Comparison of ENCODE assay signal across 16 mouse cellular contexts in genomic region chr11:86603719-86604118, GRCm38 (mm10). TPM values are rescaled to one million over a fixed set of nuclear protein-coding genes. Genes with fewer than 3 reads are reported as not detected.
DNase-seq lines count a peak whose midpoint lies in the region; ATAC-seq and TF ChIP-seq lines count a peak whose summit lies in the region.
"Had no signal": no experiment of that assay in that cellular context is flagged by ENCODE, and none has a peak within 500 bp of the region (broad histone marks: within the 10 kb centered on the region; RNA-seq: fewer than 3 reads in every experiment).

No protein-coding gene starts in this region.

- H3K9ac ChIP-seq in heart, postnatal 0 days (replicated peaks; ENCODE audit: low read depth, low read length): no peak overlapping the region
- no peak overlapping the region for H3K9ac ChIP-seq in heart, embryonic 12.5 days
- H3K9ac ChIP-seq in liver, postnatal 0 days (replicated peaks): no peak overlapping the region
- H3K9ac ChIP-seq in hindbrain, embryonic 16.5 days (ENCODE audit: low read depth, low read length): no peak overlapping the region
- H3K9ac ChIP-seq: embryonic facial prominence, embryonic 12.5 days; forebrain, embryonic 12.5 days had no signal

- no peak for TF ChIP-seq EP300 in heart, postnatal 0 days (IDR thresholded peaks at IDR 0.05; ENCODE audit: low read depth)
- peak; percentile 82 for TF ChIP-seq EP300 in liver, postnatal 0 days (IDR thresholded peaks at IDR 0.05; ENCODE audit: low read depth)

- WGBS in heart, postnatal 0 days: 90% methylated on average over 1 of the region's 1 CpGs
- 77% methylated on average over 1 of the region's 1 CpGs for WGBS in heart, embryonic 12.5 days
- 78% methylated on average over 1 of the region's 1 CpGs for WGBS in spleen, adult 2 months
- 59% methylated on average over 1 of the region's 1 CpGs for WGBS in liver, postnatal 0 days (ENCODE audit: insufficient replicate concordance)
- WGBS in hindbrain, embryonic 16.5 days: 96% methylated on average over 1 of the region's 1 CpGs

- no peak overlapping the region for H3K4me3 ChIP-seq in heart, postnatal 0 days (ENCODE audit: low read depth, low read length)
- no peak overlapping the region for H3K4me3 ChIP-seq in heart, embryonic 12.5 days
- no peak overlapping the region for H3K4me3 ChIP-seq in spleen, adult 2 months (ENCODE audit: extremely low read depth, insufficient read depth, insufficient read length)
- H3K4me3 ChIP-seq in liver, postnatal 0 days (ENCODE audit: low read depth, low read length): no peak overlapping the region
- no peak overlapping the region for H3K4me3 ChIP-seq in hindbrain, embryonic 16.5 days (ENCODE audit: low read length)
- H3K4me3 ChIP-seq: embryonic facial prominence, embryonic 12.5 days; forebrain, embryonic 12.5 days had no signal

- peak; percentile 24 for DNase-seq in heart, postnatal 0 days (ENCODE audit: low spot score)
- DNase-seq in spleen, adult 2 months (ENCODE audit: low read depth in 1 of 2, low spot score in 2 of 2): no peak
- no peak for DNase-seq in spleen, postnatal 36 days (ENCODE audit: low spot score in 2 of 2)
- DNase-seq in liver, postnatal 0 days: no peak
- no peak for DNase-seq in right cerebral cortex, adult 18-20 months
- no peak for DNase-seq in layer of hippocampus, postnatal 25 days (ENCODE audit: extremely low spot score in 1 of 2, low spot score in 1 of 2)
- DNase-seq: adrenal gland, postnatal 25 days; cerebellum, postnatal 36 days; heart, postnatal 4 days; kidney, adult 18-20 months; kidney, postnatal 36 days had no signal

- no peak for TF ChIP-seq CTCF in heart, postnatal 0 days (IDR thresholded peaks at IDR 0.05; ENCODE audit: low read depth)
- no peak for TF ChIP-seq CTCF in spleen, adult 2 months (IDR thresholded peaks at IDR 0.05; ENCODE audit: extremely low read depth, insufficient read depth, insufficient read length, insufficient replicate concordance)
- TF ChIP-seq CTCF in liver, postnatal 0 days (IDR thresholded peaks at IDR 0.05; ENCODE audit: low read depth): no peak

- TF ChIP-seq POLR2A in spleen, adult 2 months (IDR thresholded peaks at IDR 0.05; ENCODE audit: low read depth, low read length): no peak

- peaks cover 17% of the 10 kb centered on the region for H3K36me3 ChIP-seq in heart, postnatal 0 days (replicated peaks; ENCODE audit: control insufficient read depth, insufficient read depth, low read length)
- H3K36me3 ChIP-seq in heart, embryonic 12.5 days: peaks cover 13% of the 10 kb centered on the region
- H3K36me3 ChIP-seq in spleen, adult 2 months (ENCODE audit: control insufficient read depth, insufficient read depth, low read length): no peaks in the 10 kb centered on the region; the same call in 1 of the 2 replicates
- peaks cover 21% of the 10 kb centered on the region for H3K36me3 ChIP-seq in liver, postnatal 0 days (replicated peaks; ENCODE audit: insufficient read depth, low read length)
- no peaks in the 10 kb centered on the region for H3K36me3 ChIP-seq in hindbrain, embryonic 16.5 days (ENCODE audit: control insufficient read depth, insufficient read depth, low read length)

- 0 out of 2 replicates have a peak overlapping the region, but pooled peaks have one; percentile 7 for H3K27ac ChIP-seq in heart, postnatal 0 days (ENCODE audit: low read depth)
- H3K27ac ChIP-seq in heart, embryonic 12.5 days (ENCODE audit: poor library complexity, severe bottlenecking): no peak overlapping the region
- peak overlapping the region; percentile 22; the same call in 1 of the 2 replicates for H3K27ac ChIP-seq in spleen, adult 2 months (ENCODE audit: insufficient read depth, low read length)
- peak overlapping the region; percentile 74 for H3K27ac ChIP-seq in liver, postnatal 0 days (ENCODE audit: low read depth)
- no peak overlapping the region for H3K27ac ChIP-seq in hindbrain, embryonic 16.5 days (ENCODE audit: low read depth, low read length)
- H3K27ac ChIP-seq: embryonic facial prominence, embryonic 12.5 days; forebrain, embryonic 12.5 days had no signal

- H3K27me3 ChIP-seq in heart, postnatal 0 days (ENCODE audit: control insufficient read depth, insufficient read depth, low read length): no peaks in the 10 kb centered on the region
- H3K27me3 ChIP-seq in heart, embryonic 12.5 days (replicated peaks): no peaks in the 10 kb centered on the region
- no peaks in the 10 kb centered on the region for H3K27me3 ChIP-seq in spleen, adult 2 months (ENCODE audit: control insufficient read depth, insufficient read depth, low read length)
- H3K27me3 ChIP-seq in liver, postnatal 0 days (ENCODE audit: insufficient read depth, low read length): no peaks in the 10 kb centered on the region
- H3K27me3 ChIP-seq in hindbrain, embryonic 16.5 days (replicated peaks; ENCODE audit: control insufficient read depth, insufficient read depth, low read length): no peaks in the 10 kb centered on the region
- H3K27me3 ChIP-seq: embryonic facial prominence, embryonic 12.5 days; forebrain, embryonic 12.5 days had no signal

- H3K9me3 ChIP-seq in heart, postnatal 0 days (replicated peaks; ENCODE audit: control insufficient read depth, low read length): no peaks in the 10 kb centered on the region
- no peaks in the 10 kb centered on the region; the same call in 1 of the 2 replicates for H3K9me3 ChIP-seq in heart, embryonic 12.5 days (replicated peaks)
- no peaks in the 10 kb centered on the region for H3K9me3 ChIP-seq in liver, postnatal 0 days (ENCODE audit: low read length)
- H3K9me3 ChIP-seq in hindbrain, embryonic 16.5 days (ENCODE audit: control insufficient read depth, low read length): no peaks in the 10 kb centered on the region
- H3K9me3 ChIP-seq: embryonic facial prominence, embryonic 12.5 days; forebrain, embryonic 12.5 days had no signal

- no peak overlapping the region for H3K4me2 ChIP-seq in heart, postnatal 0 days (ENCODE audit: low read depth, low read length)
- no peak overlapping the region for H3K4me2 ChIP-seq in heart, embryonic 12.5 days
- H3K4me2 ChIP-seq in liver, postnatal 0 days (ENCODE audit: low read depth, low read length): no peak overlapping the region
- H3K4me2 ChIP-seq in hindbrain, embryonic 16.5 days (ENCODE audit: low read length): no peak overlapping the region
- H3K4me2 ChIP-seq: embryonic facial prominence, embryonic 12.5 days; forebrain, embryonic 12.5 days; midbrain, embryonic 11.5 days had no signal

- H3K4me1 ChIP-seq in heart, postnatal 0 days (ENCODE audit: control insufficient read depth, insufficient read depth): no peaks in the 10 kb centered on the region
- H3K4me1 ChIP-seq in heart, embryonic 12.5 days (replicated peaks): no peaks in the 10 kb centered on the region
- H3K4me1 ChIP-seq in spleen, adult 2 months (ENCODE audit: control insufficient read depth, insufficient read depth, insufficient read length): no peaks in the 10 kb centered on the region; the same call in 1 of the 2 replicates
- H3K4me1 ChIP-seq in liver, postnatal 0 days (ENCODE audit: insufficient read depth): peaks cover 11% of the 10 kb centered on the region
- no peaks in the 10 kb centered on the region for H3K4me1 ChIP-seq in hindbrain, embryonic 16.5 days (ENCODE audit: control insufficient read depth, insufficient read depth, low read depth, low read length)
- H3K4me1 ChIP-seq: embryonic facial prominence, embryonic 12.5 days; forebrain, embryonic 12.5 days had no signal

- no peak for ATAC-seq in heart, postnatal 0 days (ENCODE audit: insufficient read depth, low read depth)
- ATAC-seq in heart, embryonic 12.5 days (ENCODE audit: insufficient number of reproducible peaks, low FRiP score): no peak
- ATAC-seq in liver, postnatal 0 days: peak; percentile 61; the same call in 1 of the 2 replicates
- ATAC-seq in hindbrain, embryonic 16.5 days: no peak

RNA-seq across cellular contexts. Expression of gene Tubd1, which starts 58.9 kb away (rescaled TPM):
- 2.5 and 16.6 TPM in 2 replicates for total RNA-seq in heart, postnatal 0 days (2014; rRNA removed; ENCODE audit: low replicate concordance)
- polyA plus RNA-seq in heart, postnatal 0 days (2015; fragmentation: Nextera tagmentation; extraction: Ambion mirVana): 8.0 and 10.6 TPM in 2 replicates
- 11.1 and 11.4 TPM in 2 replicates for polyA plus RNA-seq in heart, embryonic 12.5 days (2016; fragmentation: Nextera tagmentation; extraction: Ambion mirVana)
- 2.1 and 2.2 TPM in 2 replicates for polyA plus RNA-seq in spleen, adult 2 months (2012; rRNA removed)
- 4.3 and 4.4 TPM in 2 replicates for polyA plus RNA-seq in liver, postnatal 0 days (2015; fragmentation: Nextera tagmentation; extraction: Ambion mirVana)
- polyA plus RNA-seq in hindbrain, embryonic 16.5 days (2015; fragmentation: Nextera tagmentation; extraction: Ambion mirVana): 6.5 and 7.7 TPM in 2 replicates
- total RNA-seq in layer of hippocampus, postnatal 25 days (2021): 1 to 10 TPM; 5.1 to 6.8 TPM

RNA-seq across cellular contexts. Expression of gene Rps6kb1, which starts 59.1 kb away (rescaled TPM):
- total RNA-seq in heart, postnatal 0 days (2014; rRNA removed; ENCODE audit: low replicate concordance): 10.5 and 13.2 TPM in 2 replicates
- 32.7 and 37.1 TPM in 2 replicates for polyA plus RNA-seq in heart, postnatal 0 days (2015; fragmentation: Nextera tagmentation; extraction: Ambion mirVana)
- polyA plus RNA-seq in heart, embryonic 12.5 days (2016; fragmentation: Nextera tagmentation; extraction: Ambion mirVana): 56.8 and 57.1 TPM in 2 replicates
- polyA plus RNA-seq in spleen, adult 2 months (2012; rRNA removed): 5.4 and 5.9 TPM in 2 replicates
- 20.6 and 23.6 TPM in 2 replicates for polyA plus RNA-seq in liver, postnatal 0 days (2015; fragmentation: Nextera tagmentation; extraction: Ambion mirVana)
- polyA plus RNA-seq in hindbrain, embryonic 16.5 days (2015; fragmentation: Nextera tagmentation; extraction: Ambion mirVana): 53.0 and 53.1 TPM in 2 replicates
- total RNA-seq in layer of hippocampus, postnatal 25 days (2021): 10 to 100 TPM; 34.5 to 41.6 TPM

Comparison
In these comparisons a context has a peak if more than half of its experiments do, and no peak if none do; other contexts are left out.
1. H3K27ac ChIP-seq: peak in heart, postnatal 0 days (single experiment), spleen, adult 2 months (single experiment) and liver, postnatal 0 days (single experiment); none in heart, embryonic 12.5 days (single experiment) and hindbrain, embryonic 16.5 days (single experiment).